16 mouse cellular contexts compared by ENCODE assay signal in genomic region chr5:90107036-90107435, GRCm38 (mm10).
DNase-seq lines count a peak whose midpoint lies in the region.
"Had no signal": no experiment of that assay in that cellular context is flagged by ENCODE, and none has a peak within 500 bp of the region (broad histone marks: within the 10 kb centered on the region; RNA-seq: fewer than 3 reads in every experiment).

No protein-coding gene starts in this region.

- peak; percentile 12 for DNase-seq in gastrocnemius, adult 18-20 months (ENCODE audit: low spot score)
- DNase-seq in gastrocnemius, adult 8-10 months (ENCODE audit: low spot score in 2 of 2) = no peak
- DNase-seq in heart, adult 8-10 months (ENCODE audit: low spot score) = peak; percentile 36
- no peak for DNase-seq in heart, postnatal 14 days
- DNase-seq in lung, postnatal 25 days (ENCODE audit: low spot score) = peak; percentile 25
- no peak for DNase-seq in lung, postnatal 4 days
- peak; percentile 7 for DNase-seq in skeletal muscle tissue, adult 2 months (ENCODE audit: low read depth, low spot score)
- DNase-seq: adrenal gland, adult 8-10 months; adrenal gland, postnatal 25 days; cerebellum, adult 11-12 months; cerebellum, adult 8-10 months; cerebellum, postnatal 10 days; cerebellum, postnatal 36 days; embryo, embryonic 11 days; gastrocnemius, adult 2 months; gastrocnemius, postnatal 25 days had no signal

- intact Hi-C loops in heart, postnatal 14 days (cut with DNase I) = no loop called here

Comparison
In these comparisons a context has a peak if more than half of its experiments do, and no peak if none do; other contexts are left out.
1. DNase-seq: peak in gastrocnemius, adult 18-20 months (single experiment), heart, adult 8-10 months (single experiment), lung, postnatal 25 days (single experiment) and skeletal muscle tissue, adult 2 months (single experiment); none in gastrocnemius, adult 8-10 months (0 of 2), heart, postnatal 14 days (0 of 2) and lung, postnatal 4 days (0 of 2).